Mouse (Mus musculus) cerebellum, adult 2 months (tissue): ENCODE measurements around the gene C9.

Experiments
- CTCF ChIP-seq: fragments of 200-500 bp; IDR thresholded peaks from 2 replicates; pipeline ENCODE4 v1.5.1; 2011; ENCODE audit warnings: low read depth, mild to moderate bottlenecking, control low read depth, low read length, moderate library complexity, borderline replicate concordance; ENCODE audit not compliant: insufficient read depth
- POLR2A ChIP-seq: fragments of 200-500 bp; IDR thresholded peaks from 2 replicates; pipeline ENCODE4 v1.6.1; 2011; ENCODE audit warnings: low read length, control low read depth, borderline replicate concordance; ENCODE audit not compliant: insufficient read depth

- TF ChIP-seq CTCF: no peak
- TF ChIP-seq POLR2A: no peak
Measured at GRCm38 (mm10) chr15:6500787-6501186, 55.7 kb downstream of the C9 start.
